ENCODE assay signal across 15 mouse cellular contexts in genomic region chr15:91028494-91028893, GRCm38 (mm10). TPM values are rescaled to one million over a fixed set of nuclear protein-coding genes. Genes with fewer than 3 reads are reported as not detected.
A peak's percentile ranks its signal among the peaks of the same experiment; 100 is the strongest.
DNase-seq lines count a peak whose midpoint lies in the region; ATAC-seq and TF ChIP-seq lines count a peak whose summit lies in the region.
"Had no signal": no experiment of that assay in that cellular context is flagged by ENCODE, and none has a peak within 500 bp of the region (broad histone marks: within the 10 kb centered on the region; RNA-seq: fewer than 3 reads in every experiment).

No protein-coding gene starts in this region.

- no peaks in the 10 kb centered on the region for H3K27me3 ChIP-seq in heart, postnatal 0 days (ENCODE audit: control insufficient read depth, insufficient read depth, low read length)
- no peaks in the 10 kb centered on the region for H3K27me3 ChIP-seq in embryonic facial prominence, embryonic 15.5 days
- H3K27me3 ChIP-seq in forebrain, embryonic 16.5 days (replicated peaks; ENCODE audit: control insufficient read depth, insufficient read depth, low read length), result no peaks in the 10 kb centered on the region
- no peaks in the 10 kb centered on the region for H3K27me3 ChIP-seq in midbrain, embryonic 16.5 days (ENCODE audit: control insufficient read depth, insufficient read depth, low read depth, low read length)
- H3K27me3 ChIP-seq: embryonic facial prominence, embryonic 12.5 days had no signal

- TF ChIP-seq CTCF in heart, postnatal 0 days (IDR thresholded peaks at IDR 0.05; ENCODE audit: low read depth), result no peak

- H3K4me1 ChIP-seq in heart, postnatal 0 days (ENCODE audit: control insufficient read depth, insufficient read depth), result no peaks in the 10 kb centered on the region
- H3K4me1 ChIP-seq in embryonic facial prominence, embryonic 15.5 days, result no peaks in the 10 kb centered on the region
- H3K4me1 ChIP-seq in forebrain, embryonic 16.5 days (replicated peaks; ENCODE audit: control insufficient read depth, insufficient read depth, low read length), result peaks cover 8% of the 10 kb centered on the region
- peaks cover 3% of the 10 kb centered on the region for H3K4me1 ChIP-seq in midbrain, embryonic 16.5 days (ENCODE audit: control insufficient read depth, insufficient read depth, low read length)
- H3K4me1 ChIP-seq: embryonic facial prominence, embryonic 12.5 days had no signal

- intact Hi-C loops in heart, postnatal 10 days (cut with DNase I), result no loop called here

- H3K36me3 ChIP-seq in heart, postnatal 0 days (replicated peaks; ENCODE audit: control insufficient read depth, insufficient read depth, low read length), result no peaks in the 10 kb centered on the region
- no peaks in the 10 kb centered on the region for H3K36me3 ChIP-seq in embryonic facial prominence, embryonic 15.5 days
- H3K36me3 ChIP-seq in forebrain, embryonic 16.5 days (ENCODE audit: control insufficient read depth, insufficient read depth), result no peaks in the 10 kb centered on the region
- H3K36me3 ChIP-seq in midbrain, embryonic 16.5 days (ENCODE audit: control insufficient read depth, insufficient read depth, low read length), result no peaks in the 10 kb centered on the region
- H3K36me3 ChIP-seq: embryonic facial prominence, embryonic 12.5 days had no signal

- H3K9ac ChIP-seq in heart, postnatal 0 days (replicated peaks; ENCODE audit: low read depth, low read length), result 0 out of 2 replicates have a peak overlapping the region, but pooled peaks have one; percentile 16
- H3K9ac ChIP-seq in embryonic facial prominence, embryonic 15.5 days, result no peak overlapping the region
- H3K9ac ChIP-seq in forebrain, embryonic 16.5 days (replicated peaks; ENCODE audit: low read depth, low read length), result no peak overlapping the region
- H3K9ac ChIP-seq in midbrain, embryonic 16.5 days (ENCODE audit: low read depth, low read length), result no peak overlapping the region
- H3K9ac ChIP-seq: embryonic facial prominence, embryonic 12.5 days; lung, embryonic 14.5 days had no signal

- 41% methylated on average over 10 of the region's 10 CpGs for WGBS in heart, postnatal 0 days
- 26% methylated on average over 10 of the region's 10 CpGs for WGBS in embryonic facial prominence, embryonic 15.5 days
- 55% methylated on average over 10 of the region's 10 CpGs for WGBS in forebrain, embryonic 16.5 days
- WGBS in midbrain, embryonic 16.5 days, result 75% methylated on average over 10 of the region's 10 CpGs

- no peak for DNase-seq in heart, postnatal 0 days (ENCODE audit: low spot score)
- DNase-seq in heart, postnatal 10 days, result no peak
- DNase-seq in embryo, embryonic 9.5 days (ENCODE audit: extremely low spot score), result no peak
- DNase-seq in urinary bladder, postnatal 36 days (ENCODE audit: low spot score in 2 of 2), result no peak
- DNase-seq: cerebellum, adult 9-10 months; gastrocnemius, adult 2 months; kidney, postnatal 4 days; left cerebral cortex, postnatal 4 days; spleen, adult 18-20 months; thymus, postnatal 25 days had no signal

- peak overlapping the region; percentile 39; the same call in 1 of the 2 replicates for H3K27ac ChIP-seq in heart, postnatal 0 days (ENCODE audit: low read depth)
- H3K27ac ChIP-seq in embryonic facial prominence, embryonic 15.5 days (replicated peaks), result peak overlapping the region; percentile 44
- peak overlapping the region; percentile 53 for H3K27ac ChIP-seq in forebrain, embryonic 16.5 days (ENCODE audit: low read length)
- peak overlapping the region; percentile 7; the same call in 1 of the 2 replicates for H3K27ac ChIP-seq in midbrain, embryonic 16.5 days (ENCODE audit: low read length)
- H3K27ac ChIP-seq: embryonic facial prominence, embryonic 12.5 days; gastrocnemius, adult 2 months had no signal

- H3K4me2 ChIP-seq in heart, postnatal 0 days (ENCODE audit: low read depth, low read length), result peak overlapping the region; percentile 53
- no peak overlapping the region for H3K4me2 ChIP-seq in embryonic facial prominence, embryonic 15.5 days (replicated peaks)
- H3K4me2 ChIP-seq in forebrain, embryonic 16.5 days (ENCODE audit: low read length), result no peak overlapping the region
- no peak overlapping the region for H3K4me2 ChIP-seq in midbrain, embryonic 16.5 days (ENCODE audit: low read length)
- H3K4me2 ChIP-seq: embryonic facial prominence, embryonic 12.5 days had no signal

- 0 out of 2 replicates have a peak, but pooled peaks cover 3% of the 10 kb centered on the region for H3K9me3 ChIP-seq in heart, postnatal 0 days (replicated peaks; ENCODE audit: control insufficient read depth, low read length)
- no peaks in the 10 kb centered on the region for H3K9me3 ChIP-seq in embryonic facial prominence, embryonic 15.5 days (replicated peaks)
- H3K9me3 ChIP-seq in forebrain, embryonic 16.5 days (ENCODE audit: control insufficient read depth, low read length), result no peaks in the 10 kb centered on the region; the same call in 1 of the 2 replicates
- no peaks in the 10 kb centered on the region for H3K9me3 ChIP-seq in midbrain, embryonic 16.5 days (replicated peaks; ENCODE audit: control insufficient read depth, low read length, poor library complexity, severe bottlenecking)

- TF ChIP-seq EP300 in heart, postnatal 0 days (IDR thresholded peaks at IDR 0.05; ENCODE audit: low read depth), result no peak

- ATAC-seq in heart, postnatal 0 days (ENCODE audit: insufficient read depth, low read depth), result no peak
- ATAC-seq in embryonic facial prominence, embryonic 15.5 days (ENCODE audit: insufficient number of reproducible peaks, low FRiP score, low TSS enrichment, low read depth), result no peak
- peak; percentile 64 for ATAC-seq in forebrain, embryonic 16.5 days
- no peak for ATAC-seq in midbrain, embryonic 16.5 days

- H3K4me3 ChIP-seq in heart, postnatal 0 days (ENCODE audit: low read depth, low read length), result peak overlapping the region; percentile 29
- no peak overlapping the region for H3K4me3 ChIP-seq in embryonic facial prominence, embryonic 15.5 days (replicated peaks)
- no peak overlapping the region for H3K4me3 ChIP-seq in forebrain, embryonic 16.5 days (replicated peaks; ENCODE audit: low read length)
- no peak overlapping the region for H3K4me3 ChIP-seq in midbrain, embryonic 16.5 days (ENCODE audit: low read depth, low read length)
- H3K4me3 ChIP-seq: embryonic facial prominence, embryonic 12.5 days; gastrocnemius, adult 2 months had no signal

RNA-seq across cellular contexts. Expression of gene Kif21a, which starts 21.3 kb away (rescaled TPM):
- total RNA-seq in heart, postnatal 0 days (2014; rRNA removed; ENCODE audit: low replicate concordance), result 3.2 and 4.0 TPM in 2 replicates
- 3.3 and 3.6 TPM in 2 replicates for polyA plus RNA-seq in heart, postnatal 0 days (2015; fragmentation: Nextera tagmentation; extraction: Ambion mirVana)
- total RNA-seq in heart, postnatal 10 days (2021), result 1 to 10 TPM; 7.6 to 8.0 TPM
- 13.9 and 17.5 TPM in 2 replicates for polyA plus RNA-seq in embryonic facial prominence, embryonic 15.5 days (2015; fragmentation: Nextera tagmentation; extraction: Ambion mirVana)
- 49.0 and 53.7 TPM in 2 replicates for polyA plus RNA-seq in forebrain, embryonic 16.5 days (2015; fragmentation: Nextera tagmentation; extraction: Ambion mirVana)
- 44.7 and 54.7 TPM in 2 replicates for polyA plus RNA-seq in midbrain, embryonic 16.5 days (2015; fragmentation: Nextera tagmentation; extraction: Ambion mirVana)
